Mouse (Mus musculus) thymus, adult 2 months (tissue): ENCODE results near the gene Mvd. TPM values are rescaled to one million over a fixed set of nuclear protein-coding genes. Genes with fewer than 3 reads are reported as not detected.
A peak's percentile ranks its signal among the peaks of the same experiment; 100 is the strongest.

Source experiments
- DNase-seq: peaks from one replicate; pipeline ENCODE4 v3.0.0; 2021
- H3K27ac ChIP-seq: fragments of 200-500 bp; 2 replicates; pipeline ENCODE4 v1.5.1; 2012; ENCODE audit warnings: low read length, control low read depth; ENCODE audit not compliant: control insufficient read depth, insufficient read depth
- H3K27me3 ChIP-seq: fragments of 200-500 bp; 2 replicates; pipeline ENCODE4 v1.6.1; 2012; ENCODE audit warnings: mild to moderate bottlenecking, low read length, moderate library complexity, mixed read lengths; ENCODE audit not compliant: control insufficient read depth, insufficient read depth
- H3K36me3 ChIP-seq: fragments of 200-500 bp; 2 replicates; pipeline ENCODE4 v1.6.1; 2012; ENCODE audit warnings: mild to moderate bottlenecking, low read length, moderate library complexity; ENCODE audit not compliant: control insufficient read depth, insufficient read depth
- H3K4me1 ChIP-seq: fragments of 200-500 bp; replicated peaks from 2 replicates; pipeline ENCODE4 v1.6.1; 2012; ENCODE audit warnings: low read length; ENCODE audit not compliant: control insufficient read depth, insufficient read depth
- H3K4me3 ChIP-seq: fragments of 200-500 bp; 2 replicates; pipeline ENCODE4 v1.5.1; 2012; ENCODE audit warnings: mild to moderate bottlenecking, low read length, control low read depth, moderate library complexity; ENCODE audit not compliant: control insufficient read depth, insufficient read depth
- CTCF ChIP-seq: fragments of 200-500 bp; IDR thresholded peaks from 2 replicates; pipeline ENCODE4 v1.5.1; 2012; ENCODE audit warnings: mild to moderate bottlenecking, control low read depth, low read length, moderate library complexity, borderline replicate concordance; ENCODE audit not compliant: control insufficient read depth, poor library complexity, insufficient read depth; ENCODE audit errors: extremely low read depth
- POLR2A ChIP-seq: fragments of 200-500 bp; IDR thresholded peaks from 2 replicates; pipeline ENCODE4 v1.6.1; 2012; ENCODE audit warnings: mild to moderate bottlenecking, low read length, control low read depth, moderate library complexity; ENCODE audit not compliant: control insufficient read depth, poor library complexity, insufficient read depth; ENCODE audit errors: extremely low read depth
- WGBS: fragments of 180-500 bp; shearing (Covaris S2); methylation state at CpG from one replicate; pipeline ENCODE4 v1.1.7; 2018; 5-methylcytosine and 5-hydroxymethylcytosine counted together
- polyA plus RNA-seq: library from polyadenylated mRNA; depleted of rRNA; stranded (reverse); fragments of >200 nt; gene quantifications from 2 replicates; pipeline ENCODE4 v1.2.3, GENCODE M21; 2012

The Mvd gene
- polyA plus RNA-seq, 1 experiment, result 25.0 TPM

GRCm38 (mm10) chr8:122457171-122457570 lies 13.9 kb upstream of the Mvd start:
- WGBS, result 91% methylated on average over 11 of the region's 11 CpGs
- H3K27me3 ChIP-seq, result no peaks in the 10 kb centered on the region
- no peak overlapping the region for H3K27ac ChIP-seq
- no peak for DNase-seq
- H3K36me3 ChIP-seq, result no peaks in the 10 kb centered on the region
- TF ChIP-seq CTCF (no peak), POLR2A (no peak)
- H3K4me1 ChIP-seq, result peaks cover 42% of the 10 kb centered on the region
- H3K4me3 ChIP-seq, result no peak overlapping the region

GRCm38 (mm10) chr8:122454409-122454808 lies 11.2 kb upstream of the Mvd start:
- H3K27ac ChIP-seq, result no peak overlapping the region
- WGBS, result 90% methylated on average over 6 of the region's 6 CpGs
- DNase-seq, result no peak
- no peaks in the 10 kb centered on the region for H3K27me3 ChIP-seq
- TF ChIP-seq POLR2A (no peak), CTCF (no peak)
- no peaks in the 10 kb centered on the region for H3K36me3 ChIP-seq
- no peak overlapping the region for H3K4me3 ChIP-seq
- H3K4me1 ChIP-seq, result peaks cover 20% of the 10 kb centered on the region

- TF ChIP-seq POLR2A (no peak), CTCF (no peak)
- no peak for DNase-seq
- Histone ChIP-seq H3K4me1 (peaks cover 13% of the 10 kb centered on the region), H3K27me3 (no peaks in the 10 kb centered on the region), H3K4me3 (no peak overlapping the region), H3K36me3 (no peaks in the 10 kb centered on the region), H3K27ac (no peak overlapping the region)
- WGBS, result 72% methylated on average over 10 of the region's 10 CpGs
Observed at GRCm38 (mm10) chr8:122452154-122452553, 8.9 kb upstream of the Mvd start.

GRCm38 (mm10) chr8:122451161-122451703 lies 8.0 kb upstream of the Mvd start:
- 90% methylated on average over 7 of the region's 7 CpGs for WGBS
- Histone ChIP-seq H3K4me1 (peaks cover 13% of the 10 kb centered on the region), H3K4me3 (no peak overlapping the region), H3K27me3 (no peaks in the 10 kb centered on the region), H3K27ac (no peak overlapping the region), H3K36me3 (no peaks in the 10 kb centered on the region)
- no peak for DNase-seq
- TF ChIP-seq CTCF (no peak), POLR2A (no peak)

- Histone ChIP-seq H3K36me3 (no peaks in the 10 kb centered on the region), H3K4me3 (no peak overlapping the region), H3K4me1 (peaks cover 24% of the 10 kb centered on the region), H3K27me3 (no peaks in the 10 kb centered on the region), H3K27ac (peak overlapping the region; percentile 17; the same call in 1 of the 2 replicates)
- DNase-seq, result no peak
- WGBS, result 4% methylated on average over 3 of the region's 3 CpGs
- no peak for TF ChIP-seq CTCF
- TF ChIP-seq POLR2A, result no peak
Observed at GRCm38 (mm10) chr8:122445203-122445602, 2.0 kb upstream of the Mvd start.

- no peaks in the 10 kb centered on the region for H3K27me3 ChIP-seq
- no peak for DNase-seq
- peak overlapping the region; percentile 61 for H3K27ac ChIP-seq
- H3K36me3 ChIP-seq, result no peaks in the 10 kb centered on the region
- WGBS, result 4% methylated on average over 19 of the region's 19 CpGs
- TF ChIP-seq POLR2A, result no peak
- TF ChIP-seq CTCF, result no peak
- peak overlapping the region; percentile 73 for H3K4me3 ChIP-seq
- peaks cover 24% of the 10 kb centered on the region for H3K4me1 ChIP-seq
Observed at GRCm38 (mm10) chr8:122444058-122444748, 981 bp upstream of the Mvd start.

- no peaks in the 10 kb centered on the region for H3K27me3 ChIP-seq
- no peak overlapping the region for H3K27ac ChIP-seq
- H3K4me3 ChIP-seq, result peak overlapping the region; percentile 59
- DNase-seq, result no peak
- 4% methylated on average over 12 of the region's 12 CpGs for WGBS
- peaks cover 32% of the 10 kb centered on the region for H3K4me1 ChIP-seq
- TF ChIP-seq CTCF (no peak), POLR2A (no peak)
- H3K36me3 ChIP-seq, result no peaks in the 10 kb centered on the region
Observed at GRCm38 (mm10) chr8:122442781-122443180, 441 bp downstream of the Mvd start.
